ENCODE assay signal across 8 mouse cellular contexts in the genomic region with DNA sequence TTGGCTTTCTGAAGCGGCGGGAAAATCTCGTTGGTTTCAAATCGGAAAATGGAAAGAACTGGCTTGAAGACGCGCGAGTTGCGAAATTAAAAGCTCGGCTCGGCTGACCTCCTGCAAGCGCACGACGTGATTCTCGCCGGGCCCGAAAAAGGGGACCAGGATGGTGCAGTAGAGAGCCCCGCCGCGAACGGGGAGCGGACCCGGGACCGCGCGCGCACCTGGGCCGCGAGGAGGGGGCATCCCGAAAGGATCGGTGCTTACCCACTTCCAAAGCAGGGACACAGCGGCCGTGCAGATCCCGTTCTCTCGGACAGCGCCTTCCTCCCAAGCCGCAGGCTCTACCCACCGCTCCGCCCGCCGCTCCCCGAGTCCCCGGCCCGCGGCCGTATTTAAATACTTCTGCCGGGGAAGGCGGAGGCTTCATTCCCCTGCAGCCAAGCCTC. TPM values are rescaled to one million over a fixed set of nuclear protein-coding genes. Genes with fewer than 3 reads are reported as not detected.
DNase-seq lines count a peak whose midpoint lies in the region; ATAC-seq and TF ChIP-seq lines count a peak whose summit lies in the region.

No protein-coding gene starts in this region.

- peak overlapping the region; percentile 92 for H3K4me2 ChIP-seq in heart, embryonic 12.5 days
- peak overlapping the region; percentile 95 for H3K4me2 ChIP-seq in liver, embryonic 12.5 days

- peak overlapping the region; percentile 88 for H3K27ac ChIP-seq in heart, embryonic 12.5 days (ENCODE audit: poor library complexity, severe bottlenecking)
- H3K27ac ChIP-seq in embryonic fibroblast, embryonic 13.5 days (ENCODE audit: insufficient read depth, low read length) = peak overlapping the region; percentile 69
- peak overlapping the region; percentile 65 for H3K27ac ChIP-seq in liver, embryonic 12.5 days

- WGBS in heart, embryonic 12.5 days = under 1% methylated on average over 44 of the region's 47 CpGs
- WGBS in liver, embryonic 12.5 days (ENCODE audit: insufficient replicate concordance) = under 1% methylated on average over 47 of the region's 47 CpGs

- H3K9me3 ChIP-seq in heart, embryonic 12.5 days (replicated peaks) = no peaks in the 10 kb centered on the region
- no peaks in the 10 kb centered on the region for H3K9me3 ChIP-seq in liver, embryonic 12.5 days (replicated peaks)

- intact Hi-C loops in heart, postnatal 14 days (cut with DNase I) = loop anchor here (5.0 kb wide), 2 partner anchors 57 to 102 kb away; a partner anchor contains a TSS

- H3K4me1 ChIP-seq in heart, embryonic 12.5 days (replicated peaks) = peaks cover 44% of the 10 kb centered on the region
- H3K4me1 ChIP-seq in embryonic fibroblast, embryonic 13.5 days (ENCODE audit: control insufficient read depth, insufficient read depth, low read length) = peaks cover 14% of the 10 kb centered on the region
- peaks cover 19% of the 10 kb centered on the region for H3K4me1 ChIP-seq in liver, embryonic 12.5 days

- peak overlapping the region; percentile 94 for H3K4me3 ChIP-seq in heart, embryonic 12.5 days
- peak overlapping the region; percentile 86 for H3K4me3 ChIP-seq in embryonic fibroblast, embryonic 13.5 days (ENCODE audit: insufficient read depth, low read length)
- peak overlapping the region; percentile 81 for H3K4me3 ChIP-seq in liver, embryonic 12.5 days

- H3K9ac ChIP-seq in heart, embryonic 12.5 days = peak overlapping the region; percentile 92
- H3K9ac ChIP-seq in liver, embryonic 12.5 days = peak overlapping the region; percentile 81

- H3K27me3 ChIP-seq in heart, embryonic 12.5 days (replicated peaks) = no peaks in the 10 kb centered on the region
- peaks cover 7% of the 10 kb centered on the region; the same call in 1 of the 2 replicates for H3K27me3 ChIP-seq in liver, embryonic 12.5 days (replicated peaks)

- peak; percentile 95 for TF ChIP-seq POLR2A in embryonic fibroblast, embryonic 13.5 days (IDR thresholded peaks at IDR 0.05; ENCODE audit: low read depth, low read length)

- TF ChIP-seq CTCF in embryonic fibroblast, embryonic 13.5 days (IDR thresholded peaks at IDR 0.05; ENCODE audit: borderline replicate concordance, insufficient read depth, low read length) = no peak

- H3K36me3 ChIP-seq in heart, embryonic 12.5 days = 0 out of 2 replicates have a peak, but pooled peaks cover 7% of the 10 kb centered on the region
- no peaks in the 10 kb centered on the region for H3K36me3 ChIP-seq in liver, embryonic 12.5 days

- DNase-seq in heart, postnatal 14 days = no peak
- DNase-seq in urinary bladder, postnatal 10 days (ENCODE audit: low spot score) = no peak
- DNase-seq in thymus, postnatal 14 days = no peak
- DNase-seq in cerebellum, adult 18-20 months = no peak

- no peak for ATAC-seq in heart, embryonic 12.5 days (ENCODE audit: insufficient number of reproducible peaks, low FRiP score)
- peak; percentile 10 for ATAC-seq in CD4-positive, CD25-positive, alpha-beta regulatory T cell, adult 4 months
- ATAC-seq in liver, embryonic 12.5 days = no peak; the same call in 1 of the 2 replicates

RNA-seq across cellular contexts. Expression of a gene that starts 0.4 kb away (rescaled TPM):
- polyA plus RNA-seq in heart, embryonic 12.5 days (2016; fragmentation: Nextera tagmentation; extraction: Ambion mirVana) = 93.5 and 94.4 TPM in 2 replicates
- 10 to 100 TPM; 23.2 to 25.1 TPM for total RNA-seq in heart, postnatal 14 days (2021)
- 10 to 100 TPM; 11.3 to 12.2 TPM for polyA plus RNA-seq in CD4-positive, CD25-positive, alpha-beta regulatory T cell, adult 4 months (2017; shearing (Covaris generic))
- polyA plus RNA-seq in embryonic fibroblast, embryonic 13.5 days (2011; ENCODE audit: insufficient read length, low read depth, missing spikeins) = 127 and 148 TPM in 2 replicates
- 24.1 and 26.3 TPM in 2 replicates for polyA plus RNA-seq in liver, embryonic 12.5 days (2016; fragmentation: Nextera tagmentation; extraction: Ambion mirVana)

RNA-seq across cellular contexts. Expression of a gene that starts 44.1 kb away (rescaled TPM):
- polyA plus RNA-seq in heart, embryonic 12.5 days (2016; fragmentation: Nextera tagmentation; extraction: Ambion mirVana) = 54.0 and 55.6 TPM in 2 replicates
- total RNA-seq in heart, postnatal 14 days (2021) = 10 to 100 TPM; 53.3 to 60.3 TPM
- polyA plus RNA-seq in CD4-positive, CD25-positive, alpha-beta regulatory T cell, adult 4 months (2017; shearing (Covaris generic)) = 10 to 100 TPM; 31.6 to 44.7 TPM
- polyA plus RNA-seq in embryonic fibroblast, embryonic 13.5 days (2011; ENCODE audit: insufficient read length, low read depth, missing spikeins) = 34.4 and 47.6 TPM in 2 replicates
- 51.7 and 54.8 TPM in 2 replicates for polyA plus RNA-seq in liver, embryonic 12.5 days (2016; fragmentation: Nextera tagmentation; extraction: Ambion mirVana)

RNA-seq across cellular contexts. Expression of a gene that starts 44.1 kb away (rescaled TPM):
- polyA plus RNA-seq in heart, embryonic 12.5 days (2016; fragmentation: Nextera tagmentation; extraction: Ambion mirVana) = 599 and 612 TPM in 2 replicates
- 100 to 1,000 TPM; 580 to 665 TPM for total RNA-seq in heart, postnatal 14 days (2021)
- 1,000 to 10,000 TPM; 2,375 to 2,759 TPM for polyA plus RNA-seq in CD4-positive, CD25-positive, alpha-beta regulatory T cell, adult 4 months (2017; shearing (Covaris generic))
- 888 and 993 TPM in 2 replicates for polyA plus RNA-seq in embryonic fibroblast, embryonic 13.5 days (2011; ENCODE audit: insufficient read length, low read depth, missing spikeins)
- polyA plus RNA-seq in liver, embryonic 12.5 days (2016; fragmentation: Nextera tagmentation; extraction: Ambion mirVana) = 867 and 884 TPM in 2 replicates

RNA-seq across cellular contexts. Expression of a gene that starts 57.2 kb away (rescaled TPM):
- polyA plus RNA-seq in heart, embryonic 12.5 days (2016; fragmentation: Nextera tagmentation; extraction: Ambion mirVana) = not detected in 2 replicates
- 1 to 10 TPM in 1 of 2 experiments, not detected in 1; 1.3 TPM for total RNA-seq in heart, postnatal 14 days (2021)
- polyA plus RNA-seq in CD4-positive, CD25-positive, alpha-beta regulatory T cell, adult 4 months (2017; shearing (Covaris generic)) = not detected
- polyA plus RNA-seq in embryonic fibroblast, embryonic 13.5 days (2011; ENCODE audit: insufficient read length, low read depth, missing spikeins) = not detected in 2 replicates
- polyA plus RNA-seq in liver, embryonic 12.5 days (2016; fragmentation: Nextera tagmentation; extraction: Ambion mirVana) = not detected in 2 replicates
